Comparison of ENCODE assay signal across 1 mouse cellular context in genomic region chr19:4908107-4908506, GRCm38 (mm10).
TF ChIP-seq lines count a peak whose summit lies in the region.

No protein-coding gene starts in this region.

TF ChIP-seq in CH12.LX, 34 proteins besides CTCF, POLR2A, EP300 and RAD21:
- peak; percentile 58 for TF ChIP-seq SMC3 (IDR thresholded peaks at IDR 0.05; ENCODE audit: low read depth, low read length)
- no peak for TF ChIP-seq ZNF384 (IDR thresholded peaks at IDR 0.05; ENCODE audit: low read depth, low read length)
